Mouse (Mus musculus) neural tube, embryonic 14.5 days (tissue): ENCODE results near the gene Abhd6. TPM values are rescaled to one million over a fixed set of nuclear protein-coding genes. Genes with fewer than 3 reads are reported as not detected.

Experiments used
- ATAC-seq: fragments of 200-750 bp; cut with Nextera tagmentation; 2 replicates; pipeline ENCODE4 v1.8.0; 2017; ENCODE audit warnings: low read depth, mild to moderate bottlenecking, moderate TSS enrichment, moderate library complexity
- H3K27ac ChIP-seq: fragments of 300-500 bp; sonication (generic); 2 replicates; pipeline ENCODE4 v1.5.1; 2014; ENCODE audit warnings: low read depth, mild to moderate bottlenecking, control low read depth, low read length, moderate library complexity, mixed read lengths
- H3K27me3 ChIP-seq: fragments of 300-500 bp; sonication (generic); 2 replicates; pipeline ENCODE4 v1.6.1; 2014; ENCODE audit warnings: low read length; ENCODE audit not compliant: control insufficient read depth, insufficient read depth
- H3K36me3 ChIP-seq: fragments of 300-500 bp; sonication (generic); 2 replicates; pipeline ENCODE4 v1.6.1; 2014; ENCODE audit warnings: low read length, mixed read lengths; ENCODE audit not compliant: control insufficient read depth, insufficient read depth
- H3K4me1 ChIP-seq: fragments of 300-500 bp; sonication (generic); 2 replicates; pipeline ENCODE4 v1.6.1; 2014; ENCODE audit warnings: low read length; ENCODE audit not compliant: control insufficient read depth, insufficient read depth
- H3K4me2 ChIP-seq: fragments of 300-500 bp; sonication (generic); 2 replicates; pipeline ENCODE4 v1.6.1; 2014; ENCODE audit warnings: mild to moderate bottlenecking, low read depth, low read length, control low read depth
- H3K4me3 ChIP-seq: fragments of 300-500 bp; sonication (generic); 2 replicates; pipeline ENCODE4 v1.5.1; 2014; ENCODE audit warnings: low read depth, low read length, control low read depth, mixed read lengths
- H3K9ac ChIP-seq: fragments of 300-500 bp; sonication (generic); replicated peaks from 2 replicates; pipeline ENCODE4 v1.6.1; 2014; ENCODE audit warnings: low read depth, mild to moderate bottlenecking, control low read depth, low read length, mixed read lengths
- H3K9me3 ChIP-seq: fragments of 300-500 bp; sonication (generic); 2 replicates; pipeline ENCODE4 v1.6.1; 2016; ENCODE audit warnings: low read length; ENCODE audit not compliant: control insufficient read depth
- WGBS: fragments of 180-500 bp; shearing (Covaris S2); extraction: QIAGEN DNeasy Blood & Tissue Kit; methylation state at CpG from one replicate; pipeline ENCODE4 v1.1.7; 2014; 5-methylcytosine and 5-hydroxymethylcytosine counted together
- polyA plus RNA-seq: library from polyadenylated mRNA; unstranded; fragments of >200 nt; fragmentation: Nextera tagmentation; extraction: Ambion mirVana; gene quantifications from 2 replicates; pipeline ENCODE4 v1.2.1, GENCODE M21; 2014

The Abhd6 gene
- polyA plus RNA-seq, 1 experiment from 2014 or later: 35.3 TPM

DNA sequence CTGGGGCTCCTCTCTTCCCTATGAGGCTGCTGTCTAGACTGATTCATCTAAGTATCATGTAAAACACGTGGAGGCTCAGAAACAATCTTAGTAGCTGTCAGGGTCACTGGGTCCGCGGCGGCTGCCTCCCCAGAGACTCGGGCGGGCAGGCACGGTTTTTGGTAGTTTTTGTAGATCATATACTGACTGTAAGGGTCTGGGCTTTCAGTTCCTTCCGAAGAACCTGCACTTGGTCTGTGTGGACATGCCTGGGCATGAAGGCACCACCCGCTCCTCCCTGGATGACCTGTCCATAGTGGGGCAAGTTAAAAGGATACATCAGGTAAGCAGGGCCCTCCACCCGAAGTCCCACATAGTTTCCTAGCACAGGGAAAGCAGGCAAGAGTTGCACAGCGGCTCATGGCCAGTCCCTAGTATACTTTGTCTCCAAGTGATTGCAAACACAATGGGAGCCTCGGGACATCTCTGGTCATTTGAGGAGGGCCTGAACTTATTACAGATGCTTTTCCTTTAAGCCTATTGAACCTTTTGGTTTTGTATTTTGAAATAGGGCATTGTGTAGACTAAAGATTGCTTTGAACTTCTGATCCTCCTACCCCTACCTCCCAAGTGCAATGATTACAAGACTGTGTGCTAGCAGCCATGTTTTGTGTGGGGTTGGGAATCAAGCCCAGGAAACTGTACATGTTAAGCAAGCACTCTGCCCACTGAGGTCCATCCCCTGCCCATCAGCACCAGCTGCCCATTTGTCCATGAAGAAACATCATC, 38.4 kb downstream of the Abhd6 start:
- 89% methylated on average over 12 of the region's 12 CpGs for WGBS

DNA sequence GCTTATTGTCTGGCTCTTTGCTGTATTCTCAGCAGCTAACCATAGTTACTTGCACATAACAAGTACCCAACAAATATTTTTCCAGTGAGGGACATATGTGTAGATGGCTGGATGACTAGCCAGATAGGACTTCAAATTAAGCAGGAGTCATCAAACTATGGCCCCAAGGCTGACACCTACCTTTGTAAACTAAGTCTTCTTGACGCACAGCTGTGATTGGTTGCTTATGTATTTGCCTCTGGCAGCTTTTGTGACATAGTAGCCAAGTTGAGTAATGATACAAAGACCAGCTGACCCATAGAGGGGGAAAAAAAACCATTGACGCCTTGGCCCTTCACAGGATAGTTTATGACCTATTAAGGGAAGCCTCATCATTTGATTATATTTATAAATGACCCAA, 39.4 kb downstream of the Abhd6 start:
- no peaks in the 10 kb centered on the region for H3K9me3 ChIP-seq
- H3K27me3 ChIP-seq: no peaks in the 10 kb centered on the region
- no peak overlapping the region for H3K4me2 ChIP-seq
- no peak overlapping the region for H3K27ac ChIP-seq
- 67% methylated on average over 2 of the region's 2 CpGs for WGBS
- no peaks in the 10 kb centered on the region for H3K36me3 ChIP-seq
- no peak for ATAC-seq
- no peak overlapping the region for H3K4me3 ChIP-seq
- H3K4me1 ChIP-seq: no peaks in the 10 kb centered on the region
- H3K9ac ChIP-seq: no peak overlapping the region

More for the DNA sequence above, 38.4 kb downstream of the Abhd6 start:
- Histone ChIP-seq H3K36me3 (no peaks in the 10 kb centered on the region), H3K27me3 (no peaks in the 10 kb centered on the region), H3K9ac (no peak overlapping the region), H3K4me3 (no peak overlapping the region), H3K4me1 (no peaks in the 10 kb centered on the region), H3K9me3 (no peaks in the 10 kb centered on the region), H3K4me2 (no peak overlapping the region), H3K27ac (no peak overlapping the region)
- ATAC-seq: no peak

DNA sequence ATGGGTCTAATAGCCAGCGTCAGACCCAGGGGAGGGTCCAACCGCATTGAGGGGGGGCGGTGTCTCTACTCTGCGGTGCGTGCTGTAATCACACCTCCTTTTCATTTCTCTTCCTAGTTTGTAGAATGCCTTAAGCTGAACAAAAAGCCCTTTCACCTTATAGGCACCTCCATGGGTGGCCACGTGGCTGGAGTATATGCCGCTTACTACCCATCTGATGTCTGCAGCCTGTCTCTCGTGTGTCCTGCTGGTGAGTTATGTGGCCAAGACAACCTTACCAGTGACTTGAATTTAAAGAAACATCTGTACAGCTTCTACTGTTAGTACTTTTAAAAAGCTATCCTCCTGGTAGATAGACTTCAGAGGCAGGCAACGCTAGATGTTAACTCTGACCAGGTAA, 39.9 kb downstream of the Abhd6 start:
- no peak for ATAC-seq
- no peaks in the 10 kb centered on the region for H3K9me3 ChIP-seq
- 89% methylated on average over 9 of the region's 9 CpGs for WGBS
- no peak overlapping the region for H3K4me2 ChIP-seq
- H3K27ac ChIP-seq: no peak overlapping the region
- no peak overlapping the region for H3K9ac ChIP-seq
- no peak overlapping the region for H3K4me3 ChIP-seq
- no peaks in the 10 kb centered on the region for H3K27me3 ChIP-seq
- no peaks in the 10 kb centered on the region for H3K4me1 ChIP-seq
- H3K36me3 ChIP-seq: no peaks in the 10 kb centered on the region

DNA sequence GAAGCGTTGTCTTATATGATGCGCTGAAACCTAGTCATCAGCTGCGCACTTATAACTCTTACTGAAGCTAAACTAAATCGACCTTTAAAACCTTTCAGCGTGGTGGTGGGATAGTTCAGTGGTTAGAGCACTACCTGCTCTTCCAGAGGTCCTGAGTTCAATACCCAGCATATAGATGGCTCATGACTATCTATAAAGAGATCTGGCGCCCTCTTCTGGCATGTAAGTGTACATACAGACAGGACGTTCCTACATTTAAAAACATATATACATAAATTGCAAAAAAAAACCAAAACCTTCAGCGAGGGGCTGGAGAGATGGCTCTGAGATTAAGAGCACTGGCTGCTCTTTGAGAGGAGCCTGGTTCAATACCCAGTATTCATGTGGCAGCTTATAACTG, 41.6 kb downstream of the Abhd6 start:
- no peaks in the 10 kb centered on the region for H3K27me3 ChIP-seq
- H3K9me3 ChIP-seq: no peaks in the 10 kb centered on the region
- ATAC-seq: no peak
- no peaks in the 10 kb centered on the region for H3K4me1 ChIP-seq
- no peak overlapping the region for H3K4me2 ChIP-seq
- H3K4me3 ChIP-seq: no peak overlapping the region
- 66% methylated on average over 8 of the region's 8 CpGs for WGBS
- H3K9ac ChIP-seq: no peak overlapping the region
- no peak overlapping the region for H3K27ac ChIP-seq
- H3K36me3 ChIP-seq: no peaks in the 10 kb centered on the region

DNA sequence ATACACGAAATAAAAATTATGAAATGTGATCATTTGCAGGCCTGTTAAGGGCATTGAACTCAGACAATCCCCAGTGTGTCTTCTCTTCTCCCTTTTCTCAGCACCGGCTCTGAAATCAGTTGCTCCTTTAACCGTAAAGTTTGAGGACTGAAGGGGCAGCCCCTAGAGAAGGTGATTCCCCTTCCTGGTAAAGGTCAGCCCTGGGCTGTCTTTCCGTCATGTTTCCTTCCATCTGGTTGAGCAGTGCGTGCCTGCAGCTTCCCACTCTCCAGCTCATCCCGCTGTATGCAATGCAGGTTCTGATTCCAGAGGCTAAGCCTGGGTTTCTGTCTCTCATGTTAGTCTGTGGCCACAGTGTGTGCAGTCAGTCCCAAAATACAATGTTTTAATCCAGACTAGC, 42.1 kb downstream of the Abhd6 start:
- H3K4me2 ChIP-seq: no peak overlapping the region
- H3K27ac ChIP-seq: no peak overlapping the region
- 94% methylated on average over 6 of the region's 6 CpGs for WGBS
- no peaks in the 10 kb centered on the region for H3K27me3 ChIP-seq
- ATAC-seq: no peak
- no peaks in the 10 kb centered on the region for H3K4me1 ChIP-seq
- no peak overlapping the region for H3K4me3 ChIP-seq
- no peak overlapping the region for H3K9ac ChIP-seq
- no peaks in the 10 kb centered on the region for H3K9me3 ChIP-seq
- 0 out of 2 replicates have a peak, but pooled peaks cover 2% of the 10 kb centered on the region for H3K36me3 ChIP-seq

DNA sequence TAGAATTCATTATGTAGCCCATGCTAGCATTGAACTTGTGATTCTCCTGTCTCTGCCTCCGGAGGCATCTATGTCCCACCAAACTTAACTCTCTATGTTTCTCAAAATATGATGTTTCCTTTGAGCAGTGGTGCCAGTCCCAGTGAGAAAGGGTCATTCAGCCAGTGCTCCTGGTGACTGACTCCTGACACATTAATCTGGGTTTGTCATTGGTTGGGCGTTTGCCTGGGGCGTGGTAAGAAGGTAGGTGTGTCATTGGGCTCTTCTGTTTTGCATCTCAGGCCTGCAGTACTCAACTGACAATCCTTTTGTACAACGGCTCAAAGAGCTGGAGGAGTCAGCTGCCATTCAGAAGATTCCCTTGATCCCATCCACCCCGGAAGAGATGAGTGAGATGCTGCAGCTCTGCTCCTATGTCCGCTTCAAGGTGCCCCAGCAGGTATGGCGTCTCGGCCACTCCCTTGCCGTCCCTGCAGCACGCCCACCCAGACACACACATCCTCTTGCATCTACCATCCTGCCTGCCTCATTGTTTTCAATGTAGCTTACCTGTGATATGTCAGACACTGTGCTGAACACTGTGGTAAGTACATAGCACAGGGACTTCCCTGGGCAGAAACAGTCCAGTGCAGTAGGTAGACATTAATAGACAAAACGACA, 42.6 kb downstream of the Abhd6 start:
- Histone ChIP-seq H3K27me3 (no peaks in the 10 kb centered on the region), H3K27ac (no peak overlapping the region), H3K9me3 (no peaks in the 10 kb centered on the region), H3K36me3 (0 out of 2 replicates have a peak, but pooled peaks cover 6% of the 10 kb centered on the region), H3K4me2 (no peak overlapping the region), H3K9ac (no peak overlapping the region), H3K4me1 (no peaks in the 10 kb centered on the region), H3K4me3 (no peak overlapping the region)
- whole genome bisulfite sequencing: 89% methylated on average over 11 of the region's 11 CpGs
- no peak for ATAC-seq

DNA sequence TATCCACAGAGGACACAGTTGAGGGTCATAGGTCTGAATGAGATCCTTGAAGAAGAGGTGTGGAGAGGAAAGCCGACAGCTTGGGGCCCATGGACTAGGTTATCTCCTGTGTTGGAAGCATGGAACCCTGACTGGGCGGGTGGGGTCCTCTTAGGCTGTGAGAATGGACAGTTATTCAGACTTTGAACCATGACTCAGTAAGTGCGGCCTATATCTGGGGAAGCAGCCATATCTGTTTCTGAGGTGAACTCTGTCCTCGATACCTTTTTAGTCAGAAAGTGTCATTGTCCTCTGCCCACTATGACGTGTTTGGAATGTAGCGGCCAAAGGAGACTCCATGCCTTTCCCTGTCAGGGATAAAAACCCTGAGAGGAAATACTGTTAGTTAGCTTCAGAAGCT, 44.1 kb downstream of the Abhd6 start:
- Histone ChIP-seq H3K36me3 (0 out of 2 replicates have a peak, but pooled peaks cover 6% of the 10 kb centered on the region), H3K9me3 (no peaks in the 10 kb centered on the region), H3K4me3 (no peak overlapping the region), H3K4me1 (no peaks in the 10 kb centered on the region), H3K27me3 (no peaks in the 10 kb centered on the region), H3K9ac (no peak overlapping the region), H3K27ac (no peak overlapping the region), H3K4me2 (no peak overlapping the region)
- WGBS: 95% methylated on average over 6 of the region's 6 CpGs
- no peak for ATAC-seq

DNA sequence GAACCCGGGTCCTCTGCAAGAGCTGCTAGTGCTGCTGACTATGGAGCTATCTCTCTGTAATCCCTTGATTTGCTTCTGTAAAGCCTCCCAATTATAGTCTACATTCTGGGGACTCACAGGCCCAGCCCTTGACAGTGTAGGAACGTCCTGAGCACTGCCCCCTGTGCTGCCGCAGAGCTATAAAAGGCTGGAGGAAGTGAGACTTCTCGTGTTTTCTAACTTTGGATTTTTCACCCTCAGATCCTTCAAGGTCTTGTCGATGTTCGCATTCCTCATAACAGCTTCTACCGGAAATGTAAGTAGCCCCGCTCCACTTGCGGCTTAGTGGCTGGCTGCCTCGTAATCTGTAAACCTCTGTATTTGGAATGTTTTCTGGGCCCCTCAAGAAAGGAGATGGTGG, 46.6 kb downstream of the Abhd6 start:
- no peak overlapping the region for H3K27ac ChIP-seq
- no peak overlapping the region for H3K4me2 ChIP-seq
- H3K4me3 ChIP-seq: no peak overlapping the region
- WGBS: 89% methylated on average over 10 of the region's 10 CpGs
- H3K27me3 ChIP-seq: no peaks in the 10 kb centered on the region
- 0 out of 2 replicates have a peak, but pooled peaks cover 6% of the 10 kb centered on the region for H3K36me3 ChIP-seq
- H3K4me1 ChIP-seq: no peaks in the 10 kb centered on the region
- no peak overlapping the region for H3K9ac ChIP-seq
- no peak for ATAC-seq
- H3K9me3 ChIP-seq: no peaks in the 10 kb centered on the region

DNA sequence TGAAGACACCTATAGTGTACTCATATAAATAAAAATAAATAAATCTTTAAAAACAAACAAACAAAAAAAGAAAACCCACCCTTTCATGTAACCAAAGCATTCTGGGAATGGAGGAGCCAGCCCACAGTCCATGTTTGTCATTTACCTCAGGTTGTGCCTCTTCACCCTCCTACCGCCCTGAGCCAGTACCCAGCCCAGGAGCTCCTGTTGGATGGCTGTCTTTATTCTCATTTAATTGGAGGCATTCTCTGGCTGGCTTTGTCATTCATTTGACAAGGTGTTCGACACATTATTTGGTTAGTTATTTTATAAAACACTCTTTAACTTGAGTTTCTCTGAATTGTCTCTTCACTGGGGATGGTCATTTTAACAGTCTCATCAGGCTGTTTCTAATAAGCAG, 49.2 kb downstream of the Abhd6 start:
- no peak overlapping the region for H3K27ac ChIP-seq
- H3K9me3 ChIP-seq: no peaks in the 10 kb centered on the region
- no peak overlapping the region for H3K9ac ChIP-seq
- no peak for ATAC-seq
- H3K4me3 ChIP-seq: no peak overlapping the region
- H3K4me2 ChIP-seq: no peak overlapping the region
- H3K4me1 ChIP-seq: no peaks in the 10 kb centered on the region
- 0 out of 2 replicates have a peak, but pooled peaks cover 6% of the 10 kb centered on the region for H3K36me3 ChIP-seq
- 92% methylated on average over 2 of the region's 2 CpGs for WGBS
- H3K27me3 ChIP-seq: no peaks in the 10 kb centered on the region
